1 mouse cellular context compared by ENCODE assay signal in genomic region chr16:97991517-97991916, GRCm38 (mm10).
TF ChIP-seq lines count a peak whose summit lies in the region.

No protein-coding gene starts in this region.

TF ChIP-seq in MEL, 35 proteins besides CTCF, POLR2A, EP300 and RAD21:
- TF ChIP-seq SMC3 (IDR thresholded peaks at IDR 0.05; ENCODE audit: low read depth, low read length): peak; percentile 52
- TF ChIP-seq SIN3A (IDR thresholded peaks at IDR 0.05; ENCODE audit: low read length): no peak
- peak; percentile 70 for TF ChIP-seq ZC3H11A (IDR thresholded peaks at IDR 0.05; ENCODE audit: low read depth, low read length)
